Mouse (Mus musculus) hindbrain, embryonic 11.5 days (tissue): ENCODE results near the gene Snrnp70. TPM values are rescaled to one million over a fixed set of nuclear protein-coding genes. Genes with fewer than 3 reads are reported as not detected.
"Not testable (repeated sequence)": the region's sequence is repeated elsewhere in the genome, so short reads cannot be mapped to it uniquely, and the experiment has no call there.

Experiments
- ATAC-seq: fragments of 200-750 bp; cut with Nextera tagmentation; 2 replicates; pipeline ENCODE4 v1.8.0; 2017; ENCODE audit warnings: mild to moderate bottlenecking, moderate TSS enrichment, moderate library complexity; ENCODE audit not compliant: low FRiP score
- DNase-seq: peaks from one replicate; pipeline ENCODE4 v3.0.0-alpha.2; 2015; ENCODE audit warnings: low spot score
- H3K27ac ChIP-seq: fragments of 300-500 bp; sonication (generic); 2 replicates; pipeline ENCODE4 v1.5.1; 2014; ENCODE audit warnings: mild to moderate bottlenecking, low read depth, low read length
- H3K27me3 ChIP-seq: fragments of 300-500 bp; sonication (generic); 2 replicates; pipeline ENCODE4 v1.6.1; 2014; ENCODE audit warnings: mild to moderate bottlenecking, low read length, moderate library complexity, mixed read lengths; ENCODE audit not compliant: control insufficient read depth, insufficient read depth
- H3K36me3 ChIP-seq: fragments of 300-500 bp; sonication (generic); 2 replicates; pipeline ENCODE4 v1.6.1; 2014; ENCODE audit warnings: mild to moderate bottlenecking, low read length, moderate library complexity, mixed read lengths; ENCODE audit not compliant: control insufficient read depth, insufficient read depth
- H3K4me1 ChIP-seq: fragments of 300-500 bp; sonication (generic); replicated peaks from 2 replicates; pipeline ENCODE4 v1.6.1; 2014; ENCODE audit warnings: low read length, mixed read lengths; ENCODE audit not compliant: control insufficient read depth, insufficient read depth
- H3K4me2 ChIP-seq: fragments of 300-500 bp; sonication (generic); replicated peaks from 2 replicates; pipeline ENCODE4 v1.6.1; 2014; ENCODE audit warnings: mild to moderate bottlenecking, low read depth, low read length
- H3K4me3 ChIP-seq: fragments of 300-500 bp; sonication (generic); 2 replicates; pipeline ENCODE4 v1.5.1; 2014; ENCODE audit warnings: low read depth, low read length
- H3K9ac ChIP-seq: fragments of 300-500 bp; sonication (generic); 2 replicates; pipeline ENCODE4 v1.6.1; 2014; ENCODE audit warnings: low read depth, low read length
- H3K9me3 ChIP-seq: fragments of 300-500 bp; sonication (generic); 2 replicates; pipeline ENCODE4 v1.6.1; 2016; ENCODE audit warnings: low read length; ENCODE audit not compliant: control insufficient read depth
- WGBS: fragments of 180-500 bp; shearing (Covaris S2); extraction: QIAGEN DNeasy Blood & Tissue Kit; methylation state at CpG from one replicate; pipeline ENCODE4 v1.1.7; 2014; 5-methylcytosine and 5-hydroxymethylcytosine counted together
- polyA plus RNA-seq: library from polyadenylated mRNA; unstranded; fragments of >200 nt; fragmentation: Nextera tagmentation; extraction: Ambion mirVana; gene quantifications from 2 replicates; pipeline ENCODE4 v1.2.1, GENCODE M21; 2014

The Snrnp70 gene
- polyA plus RNA-seq, 1 experiment from 2014 or later, result 114 TPM

DNA sequence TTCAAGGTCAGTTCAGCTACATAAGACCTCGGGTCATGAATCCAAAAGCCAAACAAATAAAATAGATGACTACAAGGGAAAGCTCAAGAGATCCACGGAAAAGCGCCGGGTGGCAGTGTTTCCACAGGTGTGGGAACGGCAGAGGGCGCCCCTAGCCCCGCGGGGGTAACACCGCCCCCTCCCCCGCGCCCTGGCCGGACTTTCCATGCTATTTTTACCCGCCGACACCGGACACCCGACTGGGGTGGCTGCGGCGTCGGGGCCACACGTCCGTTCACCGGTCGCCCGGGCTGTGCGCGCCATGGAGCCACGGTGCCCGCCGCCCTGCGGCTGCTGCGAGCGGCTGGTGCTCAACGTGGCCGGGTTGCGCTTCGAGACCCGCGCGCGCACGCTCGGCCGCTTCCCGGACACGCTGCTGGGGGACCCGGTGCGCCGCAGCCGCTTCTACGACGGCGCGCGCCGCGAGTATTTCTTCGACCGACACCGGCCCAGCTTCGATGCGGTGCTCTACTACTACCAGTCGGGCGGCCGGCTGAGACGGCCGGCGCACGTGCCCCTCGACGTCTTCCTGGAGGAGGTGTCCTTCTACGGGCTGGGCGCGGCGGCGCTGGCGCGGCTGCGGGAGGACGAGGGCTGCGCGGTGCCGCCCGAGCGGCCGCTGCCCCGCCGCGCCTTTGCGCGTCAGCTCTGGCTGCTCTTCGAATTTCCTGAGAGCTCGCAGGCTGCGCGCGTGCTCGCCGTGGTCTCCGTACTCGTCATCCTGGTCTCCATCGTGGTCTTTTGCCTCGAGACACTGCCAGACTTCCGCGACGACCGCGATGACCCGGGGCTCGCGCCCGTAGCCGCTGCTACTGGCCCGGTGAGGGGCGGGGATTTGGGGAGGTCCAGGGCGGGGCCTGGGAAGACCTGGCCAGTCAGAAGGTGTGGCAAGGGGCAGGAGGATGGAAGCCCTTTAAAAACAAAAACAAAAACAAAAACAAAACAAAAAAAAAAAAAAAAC lies 10.9 kb upstream of the Snrnp70 start:
- peak overlapping the region; percentile 27 for H3K4me3 ChIP-seq
- no peaks in the 10 kb centered on the region; the same call in none of the 2 replicates for H3K4me1 ChIP-seq
- H3K9ac ChIP-seq, result no peak overlapping the region
- ATAC-seq (no peak), DNase-seq (peak; percentile 49)
- no peaks in the 10 kb centered on the region for H3K36me3 ChIP-seq
- H3K27ac ChIP-seq, result no peak overlapping the region
- no peaks in the 10 kb centered on the region for H3K9me3 ChIP-seq
- 2% methylated on average over 99 of the region's 114 CpGs for WGBS
- peak overlapping the region; percentile 39 for H3K4me2 ChIP-seq
- peaks cover 60% of the 10 kb centered on the region for H3K27me3 ChIP-seq

DNA sequence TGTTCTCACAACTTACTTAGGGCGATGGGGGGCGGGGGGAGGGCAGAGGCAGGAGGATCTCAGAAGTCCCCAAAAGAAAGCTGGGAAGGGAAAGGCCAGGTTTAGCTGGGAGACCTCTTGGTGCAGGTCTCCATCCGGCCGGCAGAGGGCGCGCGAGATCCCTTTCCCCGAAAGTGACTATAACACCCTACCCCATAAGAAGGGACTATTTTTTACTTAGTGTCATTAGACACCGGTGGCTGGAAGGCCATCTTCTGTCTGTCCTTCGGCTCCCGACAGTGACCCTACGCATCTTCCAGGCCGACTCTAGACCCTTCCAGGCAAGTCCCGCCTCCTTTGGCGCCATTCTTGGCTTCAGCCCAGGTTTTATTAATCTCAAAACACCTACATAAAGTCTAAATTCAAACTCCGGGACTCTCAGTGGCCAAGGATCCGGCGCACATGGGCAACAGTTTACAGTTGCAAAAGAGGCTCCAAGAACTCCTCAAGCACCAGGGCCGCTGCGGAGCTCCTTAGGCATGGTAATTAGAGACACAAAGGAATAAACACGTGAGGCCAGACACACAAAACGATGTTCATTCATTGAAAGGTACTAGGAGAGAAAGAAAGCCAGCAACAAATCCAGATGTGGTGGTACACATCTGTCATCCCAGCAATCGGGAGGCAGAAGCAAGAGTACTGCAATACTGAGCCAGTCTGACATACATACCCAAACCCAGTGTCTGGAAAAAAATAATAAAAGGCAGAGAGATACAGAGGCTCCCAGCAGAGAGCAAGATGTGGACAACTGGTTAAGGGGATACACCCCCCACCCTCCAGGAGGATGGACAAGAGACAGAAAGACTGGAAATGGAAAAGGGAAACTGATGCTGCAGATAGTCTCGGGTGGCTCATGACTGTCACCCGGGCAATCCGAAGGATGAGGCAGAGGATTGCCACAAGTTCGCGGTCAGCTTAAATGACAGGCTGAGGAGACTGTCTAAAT lies 9.8 kb upstream of the Snrnp70 start, which contains the start of gene Kcna7:
Gene Kcna7, plus strand, starts transcription at position 563 of the 985 bp plus-strand sequence.
- Histone ChIP-seq H3K9ac (no peak within 1 kb of the TSS; the same call in 1 of the 2 replicates), H3K27me3 (peaks cover 50% of the 10 kb centered on the region)
- no peak for ATAC-seq

DNA sequence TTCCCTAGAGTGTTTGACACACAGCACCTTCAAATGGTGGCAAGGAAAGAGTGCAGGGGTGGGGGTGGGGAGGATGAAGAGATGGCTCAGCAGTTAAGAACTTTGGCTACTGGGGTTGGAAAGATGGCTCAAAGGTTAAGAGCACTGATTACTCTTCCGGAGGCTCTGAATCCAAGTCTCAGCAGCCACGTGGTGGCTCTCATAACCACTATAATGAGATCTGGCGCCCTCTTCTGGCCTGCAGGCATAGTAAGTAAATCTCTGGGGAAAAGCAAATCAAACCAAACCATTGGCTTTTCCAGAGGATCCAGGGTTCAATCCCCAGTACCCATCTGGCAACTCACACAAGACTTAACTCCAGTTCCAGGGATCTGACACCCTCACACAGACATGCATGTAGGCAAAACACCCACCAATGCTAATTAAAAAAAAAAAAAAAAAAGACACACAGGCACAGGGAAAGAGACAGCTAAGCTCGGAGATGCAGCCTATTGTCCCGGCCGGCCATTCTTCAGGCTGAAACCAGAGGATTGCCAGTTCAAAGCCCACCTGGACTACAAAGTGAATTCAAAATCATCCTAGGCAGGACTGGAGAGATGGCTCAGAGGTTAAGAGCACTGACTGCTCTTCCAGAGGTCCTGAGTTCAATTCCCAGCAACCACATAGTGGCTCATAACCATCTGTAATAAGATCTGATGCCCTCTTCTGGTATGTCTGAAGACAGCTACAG lies 8.2 kb upstream of the Snrnp70 start:
- DNase-seq, result peak; percentile 78
- Histone ChIP-seq H3K27ac (no peak overlapping the region), H3K9me3 (no peaks in the 10 kb centered on the region), H3K27me3 (peaks cover 37% of the 10 kb centered on the region), H3K9ac (no peak overlapping the region), H3K36me3 (no peaks in the 10 kb centered on the region), H3K4me2 (no peak overlapping the region), H3K4me1 (no peaks in the 10 kb centered on the region; the same call in none of the 2 replicates), H3K4me3 (no peak overlapping the region)
- WGBS, result 44% methylated on average over 6 of the region's 6 CpGs
- ATAC-seq, result no peak

More for the DNA sequence above, 9.8 kb upstream of the Snrnp70 start, which contains the start of gene Kcna7:
- peak within 1 kb of the TSS; percentile 39 for H3K4me2 ChIP-seq
- H3K36me3 ChIP-seq, result no peaks in the 10 kb centered on the region
- no peak within 1 kb of the TSS for H3K27ac ChIP-seq
- no peaks in the 10 kb centered on the region; the same call in none of the 2 replicates for H3K4me1 ChIP-seq
- 11% methylated on average over 28 of the region's 28 CpGs for WGBS
- peak; percentile 71 for DNase-seq
- H3K4me3 ChIP-seq, result peak within 1 kb of the TSS; percentile 27
- no peaks in the 10 kb centered on the region for H3K9me3 ChIP-seq

DNA sequence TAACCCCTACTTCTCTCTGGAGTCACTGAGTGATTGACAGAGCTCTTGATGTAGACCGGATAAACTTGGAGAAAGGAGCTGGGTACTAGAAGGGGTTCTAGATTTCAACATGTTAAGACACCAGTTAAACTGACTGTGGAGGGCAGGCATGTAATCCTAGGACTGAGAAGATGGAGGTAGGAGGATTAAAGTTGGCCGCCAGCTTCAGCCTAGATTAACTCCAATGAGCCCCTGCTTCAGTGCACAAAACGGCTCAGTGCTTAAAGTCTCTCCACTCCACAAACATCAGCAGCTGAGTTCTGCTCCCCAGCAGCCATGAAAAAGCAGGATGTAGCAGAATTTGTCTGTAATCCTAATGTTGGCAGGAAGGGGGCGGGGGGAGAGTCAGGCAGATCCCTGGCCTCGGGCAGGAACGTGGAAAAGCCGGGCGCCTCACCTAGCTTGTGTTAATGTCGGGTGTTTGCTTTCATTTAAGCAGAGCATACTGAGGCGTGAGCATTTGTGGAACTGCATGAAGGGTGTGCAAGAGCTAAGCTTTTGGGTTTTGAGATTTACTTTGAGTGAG lies 6.1 kb upstream of the Snrnp70 start:
- Histone ChIP-seq H3K4me2 (no peak overlapping the region), H3K4me1 (no peaks in the 10 kb centered on the region; the same call in none of the 2 replicates), H3K4me3 (no peak overlapping the region), H3K27ac (no peak overlapping the region), H3K9ac (no peak overlapping the region), H3K27me3 (peaks cover 16% of the 10 kb centered on the region), H3K9me3 (no peaks in the 10 kb centered on the region), H3K36me3 (no peaks in the 10 kb centered on the region)
- no peak for ATAC-seq
- 82% methylated on average over 10 of the region's 10 CpGs for WGBS
- no peak for DNase-seq

DNA sequence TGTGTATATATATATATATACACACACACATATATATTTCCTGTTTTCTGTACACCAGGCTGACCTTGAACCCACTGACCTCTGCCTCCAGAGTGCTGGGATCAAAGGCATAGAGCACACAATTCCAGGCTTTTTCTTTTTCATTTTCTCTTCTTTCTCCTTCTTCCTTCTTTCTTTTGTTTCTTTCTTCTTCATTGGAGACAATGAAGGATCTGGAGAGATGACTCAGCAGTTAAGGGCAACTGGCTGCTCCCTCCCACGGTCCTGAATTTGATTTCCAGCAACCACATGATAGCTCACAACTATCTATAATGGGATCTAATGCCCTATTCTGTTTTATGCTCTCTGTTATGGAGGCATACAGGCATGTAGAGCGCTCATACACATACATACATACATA lies 1.2 kb upstream of the Snrnp70 start:
- WGBS, result 64% methylated on average over 2 of the region's 2 CpGs
- no peaks in the 10 kb centered on the region for H3K36me3 ChIP-seq
- no peak overlapping the region for H3K4me2 ChIP-seq
- H3K27me3 ChIP-seq, result no peaks in the 10 kb centered on the region
- H3K4me3 ChIP-seq, result no peak overlapping the region
- no peak for DNase-seq
- H3K4me1 ChIP-seq, result 0 out of 2 replicates have a peak, but pooled peaks cover 3% of the 10 kb centered on the region
- ATAC-seq, result no peak
- no peak overlapping the region for H3K9ac ChIP-seq
- no peak overlapping the region for H3K27ac ChIP-seq
- no peaks in the 10 kb centered on the region for H3K9me3 ChIP-seq

DNA sequence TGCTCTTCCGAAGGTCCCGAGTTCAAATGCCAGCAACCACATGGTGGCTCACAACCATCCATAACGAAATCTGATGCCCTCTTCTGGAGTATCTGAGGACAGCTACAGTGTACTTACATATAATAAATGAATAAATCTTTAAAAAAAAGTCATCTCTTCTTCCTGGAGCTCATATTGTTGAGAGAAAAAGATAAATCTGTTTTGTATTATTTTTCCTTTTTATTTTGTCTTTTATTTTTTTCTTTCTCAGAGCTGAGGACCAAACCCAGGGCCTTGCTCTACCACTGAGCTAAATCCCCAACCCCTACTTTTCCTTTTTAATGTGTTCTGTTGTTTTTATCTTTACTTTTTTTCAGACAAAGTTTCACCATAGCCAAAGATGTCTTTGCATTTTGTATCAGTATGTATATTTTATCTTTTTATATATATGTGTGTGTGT lies 814 bp upstream of the Snrnp70 start:
- H3K27me3 ChIP-seq, DNase-seq, H3K9me3 ChIP-seq, H3K9ac ChIP-seq, H3K4me1 ChIP-seq, H3K27ac ChIP-seq, H3K36me3 ChIP-seq: not testable (repeated sequence)
- 5% methylated on average over 3 of the region's 3 CpGs for WGBS
- peak; percentile 49; the same call in 1 of the 2 replicates for ATAC-seq
- H3K4me3 ChIP-seq, result peak overlapping the region; percentile 89
- peak overlapping the region; percentile 50 for H3K4me2 ChIP-seq

DNA sequence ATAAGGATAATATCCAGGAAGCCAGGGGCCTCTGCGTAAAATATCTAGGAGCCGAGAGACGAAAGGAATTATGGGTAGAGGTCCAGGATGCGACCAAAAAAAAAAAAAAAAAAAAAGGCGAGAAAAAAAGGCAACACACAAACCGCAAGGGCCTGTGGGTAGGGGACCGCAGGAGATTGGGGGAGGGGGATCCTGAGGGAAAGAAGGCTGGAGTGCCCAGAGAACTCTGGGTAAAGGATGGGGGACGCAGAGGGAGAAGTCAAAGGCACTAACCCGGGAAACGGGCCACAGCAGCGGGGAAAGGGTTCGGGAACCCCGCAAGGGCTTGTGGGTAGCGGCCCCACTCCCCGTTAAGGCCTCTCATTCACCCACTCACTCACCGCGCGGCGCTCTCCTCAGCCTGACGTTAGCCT lies 407 bp downstream of the Snrnp70 start:
- no peaks in the 10 kb centered on the region for H3K9me3 ChIP-seq
- peaks cover 3% of the 10 kb centered on the region; the same call in 1 of the 2 replicates for H3K36me3 ChIP-seq
- peak overlapping the region; percentile 99 for H3K27ac ChIP-seq
- H3K9ac ChIP-seq, result peak overlapping the region; percentile 93
- H3K4me2 ChIP-seq, result peak overlapping the region; percentile 94
- under 1% methylated on average over 19 of the region's 20 CpGs for WGBS
- peak overlapping the region; percentile 89 for H3K4me3 ChIP-seq
- no peaks in the 10 kb centered on the region for H3K27me3 ChIP-seq
- H3K4me1 ChIP-seq, result 0 out of 2 replicates have a peak, but pooled peaks cover 3% of the 10 kb centered on the region
- ATAC-seq (peak; percentile 82), DNase-seq (peak; percentile 87)
